Mouse (Mus musculus): ENCODE measurements around the gene Casr.

DNA sequence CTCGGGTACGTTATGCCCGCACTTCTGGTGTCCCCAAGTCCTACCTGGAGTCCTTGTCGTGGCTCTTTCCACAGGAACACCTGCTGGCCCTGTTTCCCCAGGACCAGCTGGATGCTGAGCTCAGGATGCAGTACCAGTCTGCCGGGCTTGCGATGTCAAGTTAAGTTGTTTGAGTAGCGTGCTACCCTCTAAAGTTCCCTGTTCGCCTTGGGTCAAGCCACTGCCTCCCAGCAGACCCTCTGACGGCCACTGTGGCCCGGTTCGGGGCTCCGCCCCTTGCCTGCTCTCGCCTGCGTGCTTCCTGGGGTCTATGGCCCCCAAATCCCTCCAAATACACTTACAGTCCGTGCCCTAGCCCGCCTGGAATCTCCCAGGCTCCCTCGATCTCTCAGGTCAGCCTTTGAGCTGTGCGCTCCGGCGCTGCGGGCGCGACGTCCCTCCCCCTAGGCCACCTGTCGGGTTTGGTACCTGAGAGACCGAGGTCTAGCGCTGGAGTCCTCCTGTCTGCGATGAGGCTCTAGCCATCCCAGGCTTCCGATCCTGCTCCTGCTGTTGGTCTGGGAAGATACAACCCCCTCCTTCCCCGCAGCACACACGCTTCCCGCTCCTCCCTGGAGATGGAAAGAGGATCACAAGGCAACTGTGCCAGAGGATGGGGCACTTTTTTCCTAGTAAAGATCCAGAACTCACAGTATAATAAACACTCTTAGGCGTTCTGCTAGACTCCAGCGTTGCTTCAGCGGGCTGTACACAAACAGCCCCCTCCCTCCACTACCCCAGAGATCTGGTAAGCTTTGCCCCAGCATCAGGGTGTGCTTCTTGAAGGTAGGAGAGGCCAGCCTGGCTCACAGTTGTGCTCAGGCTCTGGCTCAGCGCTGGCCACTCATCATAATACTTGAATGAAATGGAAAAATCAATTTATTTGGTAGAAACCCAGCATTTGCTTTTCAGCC lies at the start of gene Casr:
- TF ChIP-seq CTCF (IDR thresholded peaks at IDR 0.05; ENCODE audit: low read depth, low read length) (no peak), POLR2A (IDR thresholded peaks at IDR 0.05; ENCODE audit: insufficient read depth, low read length) (no peak)
